Mouse (Mus musculus) liver, adult 2 months (tissue): ENCODE measurements around the gene Pax6.

Experiments
- CTCF ChIP-seq: fragments of 200-500 bp; IDR thresholded peaks from 2 replicates; pipeline ENCODE4 v1.5.1; 2011; ENCODE audit warnings: low read depth, low read length, control low read depth
- POLR2A ChIP-seq: fragments of 200-500 bp; IDR thresholded peaks from 2 replicates; pipeline ENCODE4 v1.6.1; 2011; ENCODE audit warnings: low read length, control low read depth; ENCODE audit not compliant: insufficient read depth; ENCODE audit errors: extremely low read depth

DNA sequence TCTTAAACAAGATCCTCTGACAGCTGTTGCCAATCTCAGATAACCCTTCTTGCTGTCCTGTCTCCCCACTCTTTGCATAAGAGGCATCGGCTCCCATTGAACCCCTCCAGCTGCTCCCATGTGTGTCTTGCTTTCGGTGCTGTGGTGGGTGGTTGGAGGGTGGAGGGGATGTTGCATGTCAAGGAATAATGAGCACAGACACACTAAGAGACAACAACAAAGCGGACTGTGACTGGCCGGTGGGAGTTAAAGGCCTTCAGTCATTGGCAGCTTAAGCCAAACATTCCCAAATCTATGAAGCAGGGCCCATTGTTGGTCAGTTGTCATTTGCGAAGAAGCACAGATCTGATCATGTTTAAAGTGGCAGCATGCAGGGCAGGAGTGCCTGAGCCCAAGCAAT, 29.0 kb downstream of the Pax6 start:
- TF ChIP-seq CTCF, result no peak
- TF ChIP-seq POLR2A, result no peak
